Mouse (Mus musculus): ENCODE results near the gene Glipr1. TPM values are rescaled to one million over a fixed set of nuclear protein-coding genes. Genes with fewer than 3 reads are reported as not detected.

The Glipr1 gene
- total RNA-seq, 2 experiments from 2014 or later, result not detected

DNA sequence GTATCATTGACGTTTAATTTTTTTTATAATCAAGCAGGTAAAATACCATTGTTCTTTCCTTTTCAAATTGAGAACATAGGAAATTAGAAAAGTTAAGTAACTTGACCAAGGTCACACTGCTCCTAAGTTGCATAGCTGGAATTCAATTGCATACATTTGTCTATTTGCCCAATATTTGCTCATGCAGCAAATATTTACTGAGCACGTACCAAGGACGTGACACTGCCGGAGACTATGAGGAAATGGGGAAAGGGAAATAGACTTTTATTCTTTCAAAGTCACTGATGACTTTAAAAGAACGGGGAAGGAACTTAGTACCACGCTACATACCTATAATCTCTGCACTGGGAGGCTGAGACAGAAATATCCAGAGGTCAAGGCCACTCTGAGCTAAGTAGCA is 42.0 kb downstream of the Glipr1 start:
- DNase-seq, result no peak

DNA sequence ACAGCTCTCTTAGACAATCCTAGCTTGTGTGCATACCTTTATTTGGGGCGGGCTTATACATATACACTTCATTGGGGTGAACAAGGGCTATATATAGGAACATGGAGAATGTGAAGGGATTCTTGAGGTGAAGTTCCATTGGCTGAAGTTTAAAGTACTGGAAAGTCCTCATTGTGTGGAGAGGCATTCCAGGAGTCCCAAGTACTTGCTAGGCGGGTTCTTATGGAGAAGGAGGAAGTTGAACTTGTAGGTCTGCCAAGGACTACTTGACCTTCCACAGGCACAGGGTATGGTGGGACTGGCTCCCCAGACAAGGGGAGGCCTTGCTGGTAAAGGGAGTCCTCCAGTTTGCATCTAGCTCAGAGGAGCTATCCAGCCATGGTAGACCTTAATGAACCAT is 43.1 kb downstream of the Glipr1 start:
- DNase-seq, result no peak

DNA sequence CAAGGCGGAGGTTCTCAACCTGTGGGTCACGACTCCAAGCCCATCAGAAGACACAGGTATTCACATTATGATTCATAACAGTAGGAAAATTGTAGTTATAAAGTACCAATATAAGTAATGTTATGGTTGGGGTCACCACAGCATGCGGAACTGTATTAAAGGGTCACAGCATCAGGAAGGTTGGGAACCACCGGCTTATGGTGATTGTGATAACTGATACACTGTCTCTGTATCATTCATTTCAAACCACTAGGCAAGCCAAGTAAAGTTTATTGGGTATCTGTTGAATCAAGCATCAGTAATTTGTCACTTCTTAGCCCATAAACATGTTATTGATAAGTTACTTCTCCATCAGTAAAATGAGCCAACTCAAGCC is 44.4 kb downstream of the Glipr1 start:
- DNase-seq, result no peak

DNA sequence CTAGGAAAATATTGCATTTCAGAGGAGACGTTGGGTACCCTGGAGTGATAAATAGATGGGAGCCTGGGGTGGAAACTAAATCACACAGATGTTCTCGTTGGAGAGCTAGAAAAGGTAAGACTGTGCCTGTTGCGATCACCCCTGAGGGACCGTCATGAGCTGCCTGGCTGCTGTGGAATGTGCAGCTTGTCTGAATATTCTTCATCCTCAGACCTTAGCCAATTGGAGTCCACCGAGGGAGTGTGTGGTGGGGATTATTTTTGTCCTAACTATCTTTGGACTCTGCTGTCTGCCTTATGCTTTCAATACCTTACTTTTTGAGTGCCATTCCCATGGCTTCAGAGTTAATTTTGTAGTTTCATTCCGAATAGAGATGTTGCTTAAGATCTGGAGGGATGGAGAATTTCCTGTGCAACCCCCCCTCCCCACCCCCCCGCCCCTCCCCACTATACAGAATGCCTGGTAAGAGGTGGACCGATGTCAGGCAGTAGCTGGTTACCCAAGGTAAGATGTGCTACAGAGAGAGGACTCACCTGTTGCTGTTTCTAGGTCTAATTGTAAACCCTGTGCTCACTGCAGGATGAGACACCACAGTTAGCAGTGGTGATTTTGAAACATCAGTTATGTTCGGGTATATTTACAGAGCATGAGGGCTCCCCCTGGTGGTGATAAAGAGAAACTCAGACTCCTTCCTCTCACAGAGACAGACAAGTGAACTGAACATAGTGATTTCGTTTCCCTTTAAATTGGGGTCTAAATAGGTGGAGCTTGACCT is 45.0 kb downstream of the Glipr1 start:
- no peak for DNase-seq

DNA sequence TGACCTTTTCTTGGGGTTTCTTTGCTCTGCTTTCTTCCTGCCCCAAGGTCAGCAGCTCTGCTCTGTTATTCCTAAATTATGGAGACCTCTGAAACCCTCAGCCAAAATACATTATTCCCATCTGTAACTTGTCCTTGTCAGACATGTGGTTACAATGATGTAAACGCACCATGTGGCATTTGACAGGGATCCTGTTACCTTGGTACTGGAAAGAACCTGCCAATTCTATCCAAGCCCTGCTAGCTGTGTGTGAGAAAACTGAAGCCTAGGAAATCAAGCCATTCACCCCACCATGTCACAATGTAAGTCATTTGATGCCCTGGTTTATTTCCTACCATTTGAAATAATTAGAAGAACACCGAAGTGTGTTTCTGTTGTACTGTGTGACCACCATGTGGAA is 46.6 kb downstream of the Glipr1 start:
- no peak for DNase-seq

DNA sequence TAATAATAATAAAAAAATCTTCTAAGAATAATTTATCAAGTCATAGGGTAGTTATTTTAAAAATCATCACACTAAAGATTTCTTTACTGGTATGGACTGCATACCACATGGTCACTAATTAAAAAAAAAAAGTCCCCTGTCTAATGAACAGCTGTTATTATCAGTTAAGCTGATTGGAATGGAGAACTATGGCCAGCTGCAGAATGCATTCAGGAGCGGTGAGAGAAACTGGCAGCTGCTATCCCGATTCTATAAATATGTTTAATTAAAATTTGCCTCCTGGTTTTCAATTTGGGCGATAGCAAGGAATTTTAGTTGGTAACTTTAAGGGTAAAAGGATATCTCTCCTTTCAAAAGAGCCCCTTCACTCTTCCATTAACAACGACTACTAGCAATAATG is 53.4 kb downstream of the Glipr1 start:
- no peak for DNase-seq

DNA sequence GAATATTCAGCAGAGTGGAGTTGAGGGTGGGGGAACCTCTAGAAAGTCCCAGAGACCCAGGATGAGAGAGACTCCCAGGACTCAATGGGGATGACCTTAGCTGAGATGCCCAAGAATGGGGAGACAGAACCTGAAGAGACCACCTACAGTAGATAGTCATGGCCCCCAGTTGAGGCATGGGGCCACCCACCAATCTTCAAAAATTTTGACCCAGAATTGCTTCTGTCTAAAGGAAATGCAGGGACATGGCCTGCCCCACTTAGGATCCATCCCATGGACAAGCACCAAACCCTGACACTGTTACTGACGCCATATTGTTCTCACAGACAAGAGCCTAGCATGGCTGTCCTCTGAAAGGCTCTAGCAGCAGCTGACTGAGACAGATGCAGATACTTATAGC is 54.4 kb downstream of the Glipr1 start:
- no peak for DNase-seq

DNA sequence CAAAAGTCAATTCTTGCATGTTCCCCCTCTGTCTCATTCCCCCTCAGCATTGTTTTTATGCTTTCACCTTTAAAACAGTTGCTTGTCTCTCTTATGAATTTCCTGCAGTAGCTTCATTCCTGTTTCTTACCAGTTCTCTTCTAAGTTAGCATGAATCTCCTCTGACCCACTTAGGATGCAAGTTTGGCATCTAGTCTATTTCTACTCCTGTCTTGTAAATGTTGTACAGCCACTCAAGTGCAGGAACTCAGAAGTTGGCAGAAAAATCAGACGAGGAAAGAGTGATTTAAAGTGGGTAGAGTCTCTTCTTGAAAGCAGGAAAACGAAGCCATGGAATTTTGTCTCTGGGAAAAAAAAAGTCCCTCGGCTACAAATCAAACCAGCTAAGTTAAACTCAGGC is 56.9 kb downstream of the Glipr1 start:
- DNase-seq, result no peak

DNA sequence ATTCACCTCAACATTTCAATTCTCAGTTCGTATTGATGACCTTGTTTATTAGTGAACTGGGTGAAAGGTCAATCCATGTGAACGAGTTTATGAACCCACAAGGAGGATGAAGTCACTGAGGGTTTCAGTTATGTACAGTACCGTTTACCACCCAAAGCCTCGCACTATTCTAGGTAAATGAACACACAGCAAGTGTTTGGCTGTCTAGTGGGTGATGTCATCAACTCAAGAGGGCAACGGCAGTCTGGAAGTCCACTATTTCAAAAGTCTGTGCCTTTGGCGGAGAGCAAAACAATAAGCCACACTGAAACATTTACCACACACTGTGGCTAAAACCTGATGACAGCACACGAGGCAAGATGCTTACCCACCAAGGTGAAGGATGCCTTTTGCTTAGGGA is 59.4 kb downstream of the Glipr1 start:
- DNase-seq, result no peak

DNA sequence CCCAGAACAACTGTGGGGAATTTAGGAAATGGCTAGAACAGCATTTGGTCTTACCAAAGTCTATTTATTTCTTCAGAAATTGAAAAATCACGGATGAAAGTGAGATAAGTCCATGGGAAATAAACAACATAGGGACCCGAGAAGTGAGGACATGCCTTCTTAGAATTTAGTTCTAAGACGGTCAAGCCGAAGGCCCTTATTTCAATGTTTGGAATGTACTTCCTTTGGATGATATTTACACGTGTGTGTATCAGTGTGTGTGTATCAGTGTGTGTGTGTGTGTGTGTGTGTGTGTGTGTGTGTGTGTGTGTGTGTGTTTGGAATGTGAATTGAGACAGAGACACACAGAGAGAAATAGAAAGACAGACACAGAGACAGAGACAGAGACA is 65.3 kb downstream of the Glipr1 start:
- DNase-seq, result no peak

DNA sequence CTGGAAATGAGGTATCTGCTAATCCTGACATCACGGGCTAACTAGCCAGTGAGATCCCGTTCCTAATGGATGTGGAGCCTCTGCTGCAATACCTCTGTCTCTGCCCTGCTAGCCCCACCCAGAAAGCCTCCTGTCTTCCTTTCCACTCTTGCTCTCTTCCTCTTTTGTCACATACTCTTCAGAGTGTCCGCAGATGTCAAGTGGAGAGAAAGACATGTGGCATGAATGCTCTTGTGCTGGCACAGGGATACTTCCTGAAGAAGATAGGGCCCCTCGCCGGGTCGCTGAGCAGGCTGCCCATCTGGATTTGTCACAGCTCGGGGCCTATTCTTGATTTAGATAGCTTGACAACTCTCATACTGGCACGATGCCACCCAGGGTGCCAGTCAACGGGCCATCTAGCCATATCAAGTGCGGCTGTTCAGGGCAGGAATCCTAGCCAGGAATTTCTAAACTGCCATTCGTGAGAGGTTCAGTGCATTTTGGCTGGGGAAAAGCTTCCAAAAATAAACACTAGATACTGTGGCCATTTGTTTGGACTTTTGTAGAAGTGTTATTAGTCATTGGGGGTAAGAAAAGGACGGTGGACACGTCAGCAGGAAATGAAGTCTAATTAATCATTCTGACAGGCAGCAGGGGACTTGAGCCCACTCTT is 65.8 kb downstream of the Glipr1 start:
- peak; percentile 71 for DNase-seq

DNA sequence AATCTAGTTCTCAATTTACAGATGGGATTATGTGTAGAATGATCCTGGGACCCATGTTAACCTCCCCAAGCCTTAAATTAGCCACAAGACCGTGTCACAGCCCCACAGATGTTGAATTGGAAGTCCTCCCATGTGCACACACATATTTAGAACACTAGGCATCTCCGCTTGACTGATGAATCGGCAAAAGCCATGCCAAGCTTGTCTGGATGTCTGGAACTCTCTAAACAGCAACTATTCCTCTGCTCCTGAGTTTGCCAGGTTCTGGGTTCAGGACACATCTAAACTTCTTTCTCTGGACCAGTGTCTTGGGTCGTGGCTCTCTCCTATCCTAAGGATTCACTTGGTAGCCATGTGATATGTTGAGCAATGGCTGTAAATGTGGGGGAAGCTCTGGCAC is 66.4 kb downstream of the Glipr1 start:
- peak; percentile 18 for DNase-seq

Other genes with a start within 250 kb of the Glipr1 start
- gene Krr1, start 30.0 kb downstream of the Glipr1 start, total RNA-seq (2021), result 10 to 100 TPM; 22.1 to 24.9 TPM
- gene Glipr1l1, start 57.6 kb upstream of the Glipr1 start, total RNA-seq (2021), result not detected
- not detected for gene Glipr1l2, start 80.7 kb upstream of the Glipr1 start, total RNA-seq (2021)
- gene Glipr1l3, start 157.7 kb upstream of the Glipr1 start, total RNA-seq (2021), result not detected
- gene Caps2, start 161.0 kb upstream of the Glipr1 start, total RNA-seq (2021), result not detected